Mouse (Mus musculus) embryo, embryonic 10 days (tissue): Measurements from ENCODE around the gene Rpgrip1l.

ENCODE experiments used
- DNase-seq: peaks from one replicate; pipeline ENCODE4 v3.0.0-alpha.2; 2015; ENCODE audit warnings: low spot score

Rpgrip1l gene

DNA sequence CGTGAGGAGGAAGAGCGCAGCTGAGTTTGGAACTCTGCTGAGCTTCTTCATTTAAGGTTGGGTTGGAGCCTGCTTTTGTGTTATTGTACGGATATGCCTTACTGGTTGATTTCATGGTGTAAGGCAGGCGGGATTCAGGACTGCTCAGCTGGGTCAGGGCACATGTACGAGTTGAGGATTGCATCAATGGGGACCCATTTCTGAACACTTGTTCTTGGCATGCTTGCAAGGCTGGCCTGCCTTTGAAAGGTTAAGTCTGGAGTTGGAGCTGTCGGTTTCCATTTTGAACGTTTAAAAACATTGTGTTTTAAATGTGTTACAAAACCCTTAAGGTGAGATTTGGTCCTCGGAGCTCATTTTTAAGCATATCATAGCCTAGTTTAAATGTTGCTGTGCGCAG lies 16.0 kb upstream of the Rpgrip1l start:
- DNase-seq = no peak

DNA sequence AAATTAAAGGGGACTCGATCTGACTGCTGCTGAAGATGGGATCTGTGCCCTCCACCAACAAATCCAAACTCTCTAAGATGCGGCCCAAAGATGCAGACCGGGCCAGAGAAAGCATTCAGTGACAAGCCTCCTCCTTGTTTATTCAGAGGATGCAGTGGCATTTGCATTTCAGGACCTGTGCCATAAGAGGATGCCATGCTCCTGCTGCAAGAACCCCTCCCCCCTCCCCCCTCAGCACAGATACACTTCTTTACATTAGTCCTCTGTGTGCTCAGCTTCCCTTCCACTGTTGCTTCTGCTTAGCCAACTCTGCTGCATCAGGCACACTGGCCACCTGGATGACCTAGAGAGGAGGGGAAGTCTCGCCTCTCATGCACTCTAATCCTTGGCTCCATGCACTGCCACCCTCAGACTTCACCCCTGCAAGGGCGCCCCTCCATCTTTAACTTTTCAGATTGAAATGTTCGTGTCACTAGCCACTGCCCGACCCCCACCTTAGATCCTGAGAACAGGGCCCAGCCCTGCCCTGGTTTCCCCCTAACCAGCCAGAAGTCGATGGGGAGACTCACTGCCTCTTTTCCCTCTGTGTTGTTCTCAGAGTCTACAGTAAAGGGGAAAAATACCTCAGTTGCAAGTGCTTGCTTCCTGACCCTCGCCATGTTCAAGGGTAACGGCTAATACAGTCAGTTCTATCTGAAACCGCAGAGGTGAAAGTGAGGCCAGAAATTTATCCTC lies 14.6 kb upstream of the Rpgrip1l start:
- DNase-seq = no peak

DNA sequence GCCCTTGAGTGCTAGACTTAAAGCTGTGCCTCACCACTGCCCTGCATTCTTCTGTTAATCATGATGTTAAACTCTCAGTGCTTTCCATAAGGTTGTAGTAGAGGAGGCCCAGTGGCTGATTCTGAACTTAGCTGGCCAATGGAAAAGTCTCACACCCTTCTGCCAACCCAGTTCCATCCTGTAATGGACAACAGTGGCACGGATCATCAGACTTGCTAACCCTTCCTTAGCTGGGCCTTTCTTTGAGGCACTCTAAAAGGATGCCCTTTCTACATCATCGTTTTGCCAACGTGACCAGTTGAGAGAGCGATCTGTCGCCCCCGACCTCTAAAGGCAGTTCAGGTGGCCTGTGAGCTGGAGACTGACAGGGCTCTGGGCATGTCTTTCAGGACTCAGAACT lies 13.9 kb upstream of the Rpgrip1l start:
- DNase-seq = no peak

DNA sequence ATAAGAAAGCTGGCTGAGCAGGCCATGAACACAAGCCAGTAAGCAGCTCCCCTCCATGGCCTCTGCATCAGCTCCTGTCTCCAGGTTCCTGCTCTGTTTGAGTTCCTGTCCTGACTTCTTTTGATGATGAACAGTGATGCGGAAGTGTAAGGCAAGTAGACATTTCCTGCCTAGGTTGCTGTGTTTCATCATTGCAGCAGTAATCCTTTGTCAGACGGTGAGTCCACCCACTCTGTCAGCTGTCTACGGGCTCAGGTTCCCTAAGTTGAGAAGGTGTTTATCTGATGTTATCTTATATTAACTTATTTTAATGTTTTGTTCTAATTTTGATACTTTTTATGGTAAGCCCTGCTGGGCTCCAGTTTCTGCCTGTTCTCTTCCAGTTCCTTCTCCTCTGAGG lies 13.0 kb upstream of the Rpgrip1l start:
- no peak for DNase-seq

DNA sequence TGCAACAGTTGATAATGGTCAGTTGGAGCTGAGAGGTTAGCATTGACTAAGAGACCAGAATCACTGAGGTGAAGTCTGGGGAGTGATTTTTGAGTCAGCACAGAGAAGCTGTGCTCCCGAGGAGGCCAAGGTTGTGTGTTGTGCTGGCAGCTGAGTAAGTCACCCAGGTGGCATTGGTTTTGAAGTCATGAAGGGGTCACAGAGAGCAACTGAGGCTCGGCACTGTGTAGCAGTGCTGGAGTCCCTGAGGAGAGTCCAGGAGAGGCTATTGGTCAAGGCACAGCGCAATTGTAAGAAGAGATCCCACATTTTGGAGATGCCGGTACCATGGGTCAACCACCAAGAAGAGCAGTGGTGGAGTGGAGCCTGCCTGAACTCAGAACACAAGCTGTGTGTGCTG lies 11.9 kb upstream of the Rpgrip1l start:
- no peak for DNase-seq

DNA sequence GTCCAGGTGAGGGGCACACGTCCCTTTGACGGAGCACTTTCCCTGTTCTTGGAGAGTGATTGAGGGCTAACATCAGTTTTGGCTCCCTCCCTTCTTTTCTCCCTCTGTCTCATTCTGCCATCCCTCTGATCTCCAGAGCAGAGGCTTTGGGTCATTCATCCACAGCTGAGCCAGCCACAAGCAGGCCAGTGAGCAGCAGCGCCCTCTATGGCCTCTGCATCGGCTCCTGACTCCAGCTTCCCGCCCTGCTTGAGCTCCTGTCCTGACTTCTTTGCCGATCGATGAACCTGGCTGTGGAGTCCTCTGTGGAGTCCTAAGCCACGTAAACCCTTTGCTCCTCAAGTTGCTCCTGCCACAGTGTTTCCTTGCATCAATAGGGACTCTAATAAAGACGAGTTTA lies 11.2 kb upstream of the Rpgrip1l start:
- peak; percentile 66 for DNase-seq

DNA sequence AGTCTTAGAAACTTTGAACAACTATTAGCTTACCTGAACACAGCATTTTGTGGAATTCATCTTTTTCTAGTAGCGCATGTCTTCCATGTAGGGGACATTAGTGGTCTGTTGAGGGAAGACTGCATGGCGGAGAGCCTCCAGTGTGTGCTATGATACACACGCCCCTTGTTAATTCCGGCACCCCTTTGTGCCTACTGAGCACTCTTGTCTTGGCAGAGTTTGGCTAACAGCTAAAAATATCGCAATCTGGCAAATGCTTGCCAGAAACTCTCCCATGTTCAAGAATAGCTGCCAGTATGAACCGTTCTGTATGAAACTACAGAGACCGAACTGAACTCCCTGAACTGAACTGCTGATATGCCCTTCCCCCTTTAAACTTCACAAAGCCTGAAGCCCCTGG lies 10.4 kb upstream of the Rpgrip1l start:
- DNase-seq = no peak

DNA sequence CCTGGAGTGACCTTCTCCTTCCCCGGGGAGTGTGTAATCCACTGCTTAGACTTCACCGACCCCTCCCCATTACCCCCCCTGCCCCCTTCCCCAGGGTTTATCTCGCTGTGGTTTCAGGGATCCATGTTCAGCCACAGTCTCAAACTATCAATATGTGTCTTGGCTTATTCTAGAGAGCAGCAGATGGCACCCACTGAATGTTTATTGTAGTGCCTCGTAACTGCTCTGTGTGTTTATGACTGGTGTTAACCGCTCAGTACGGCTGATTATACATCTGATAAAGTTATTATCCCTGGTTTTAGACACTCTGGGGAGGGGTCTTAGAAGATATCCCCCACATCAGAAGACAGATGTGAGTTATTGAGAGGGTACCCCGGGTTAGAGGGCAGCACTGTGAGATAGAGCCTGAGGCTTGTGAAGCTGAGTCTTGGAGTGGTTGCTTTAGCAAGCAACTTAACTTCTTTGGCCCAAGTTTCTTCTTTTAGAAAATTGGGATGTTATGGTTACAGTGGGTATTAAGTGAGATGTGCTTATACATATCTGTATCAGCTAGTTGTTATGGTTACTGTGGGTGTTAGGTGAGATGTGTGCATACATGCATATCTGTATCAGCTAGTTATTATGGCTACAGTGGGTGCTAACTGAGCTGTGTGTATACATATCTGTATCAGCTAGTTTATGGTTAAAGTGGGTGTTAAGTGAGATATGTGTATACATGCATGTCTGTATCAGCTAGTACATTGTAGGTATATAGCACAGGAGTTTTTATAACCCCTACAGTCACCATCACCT lies 6.1 kb upstream of the Rpgrip1l start:
- no peak for DNase-seq

DNA sequence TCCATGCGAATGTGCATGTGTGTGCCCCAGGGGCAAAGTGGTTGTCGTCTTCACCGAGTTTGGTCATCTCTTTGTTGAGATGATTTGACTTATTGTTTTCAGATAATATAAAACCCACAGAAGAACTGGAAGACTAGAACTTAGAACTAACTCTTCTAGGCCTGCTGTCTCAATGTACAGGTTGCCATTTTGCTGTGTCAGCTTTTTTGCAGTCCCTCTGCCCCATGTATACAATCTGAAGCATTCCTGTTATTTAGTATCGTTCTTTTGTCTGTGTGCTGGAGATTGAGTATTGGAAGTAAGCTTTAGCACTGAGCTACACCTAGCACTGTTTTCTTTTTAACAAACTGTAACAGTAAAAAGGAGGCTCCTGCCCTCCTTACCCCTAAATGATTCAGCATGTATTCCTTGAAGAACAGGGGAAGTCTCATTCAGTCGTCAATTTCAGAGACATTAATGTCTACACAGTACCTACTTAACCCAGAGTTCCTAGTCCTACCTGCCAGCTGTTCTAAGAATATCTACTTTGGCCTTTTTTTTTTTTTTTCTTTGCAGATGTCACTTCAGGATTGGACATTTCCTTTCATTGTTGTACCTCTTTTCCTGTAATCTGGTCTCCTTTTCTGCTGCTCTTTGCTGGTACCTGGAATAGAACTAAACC lies 4.6 kb upstream of the Rpgrip1l start:
- DNase-seq = no peak

DNA sequence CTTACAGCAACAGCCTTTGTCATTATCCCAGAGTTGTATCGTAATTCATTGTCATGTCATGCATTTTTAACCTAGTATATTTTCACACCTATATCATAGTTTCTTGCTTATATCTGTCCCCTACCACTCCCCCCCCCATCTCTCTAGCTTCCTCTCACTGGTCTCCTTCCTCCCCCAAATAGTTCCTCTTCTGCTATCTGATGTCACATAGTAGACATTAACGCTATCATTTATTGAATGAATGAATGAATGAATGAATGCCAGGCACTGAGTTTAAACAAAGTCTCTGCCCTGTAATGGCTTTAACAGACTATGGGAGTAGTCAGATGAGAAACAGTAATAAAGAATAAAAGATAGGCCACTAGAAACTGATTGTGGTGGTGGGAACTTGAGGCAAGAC lies 720 bp downstream of the Rpgrip1l start:
- DNase-seq = no peak

DNA sequence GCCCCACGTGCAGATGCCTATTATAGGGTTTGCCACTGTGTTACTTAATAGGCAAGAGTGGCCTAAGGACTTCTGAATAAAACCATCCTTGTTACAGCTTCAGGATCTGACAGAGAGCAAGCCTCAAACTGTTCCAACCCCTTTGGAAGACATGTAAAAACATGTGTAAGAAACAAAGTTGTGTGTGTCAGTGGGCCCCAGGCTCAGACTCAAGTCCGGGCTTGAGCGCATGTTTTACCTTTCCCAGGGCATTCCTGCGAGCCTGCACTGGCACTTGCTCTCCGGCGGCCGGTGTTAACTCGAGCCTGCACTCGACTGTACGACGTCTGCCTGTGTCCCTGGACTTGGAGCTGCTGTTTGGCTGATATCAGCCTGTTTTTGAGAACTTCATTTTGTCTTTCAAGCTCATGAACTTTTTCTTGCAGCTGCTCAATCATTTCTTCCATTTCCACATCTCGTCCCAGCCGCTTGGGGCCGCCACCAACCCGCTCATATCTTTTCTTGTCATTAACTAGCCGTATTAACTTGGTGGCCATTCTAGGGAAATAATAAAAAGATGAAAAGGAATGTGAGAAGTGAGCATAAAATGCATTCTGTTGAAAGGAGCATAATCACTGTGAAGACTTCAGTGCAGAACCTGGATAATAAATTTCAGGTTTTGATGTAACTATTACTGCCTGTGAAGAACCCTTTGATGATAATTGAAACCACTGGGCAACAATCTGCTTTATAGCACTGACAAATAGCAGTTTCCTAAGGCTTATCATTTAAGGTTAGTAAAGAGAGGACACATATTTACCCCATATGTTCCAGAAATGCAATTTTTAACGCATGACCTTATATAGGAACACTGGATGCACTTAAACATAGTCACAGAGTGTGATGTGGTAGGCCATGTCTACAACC lies 8.3 kb downstream of the Rpgrip1l start:
- DNase-seq = peak; percentile 30

DNA sequence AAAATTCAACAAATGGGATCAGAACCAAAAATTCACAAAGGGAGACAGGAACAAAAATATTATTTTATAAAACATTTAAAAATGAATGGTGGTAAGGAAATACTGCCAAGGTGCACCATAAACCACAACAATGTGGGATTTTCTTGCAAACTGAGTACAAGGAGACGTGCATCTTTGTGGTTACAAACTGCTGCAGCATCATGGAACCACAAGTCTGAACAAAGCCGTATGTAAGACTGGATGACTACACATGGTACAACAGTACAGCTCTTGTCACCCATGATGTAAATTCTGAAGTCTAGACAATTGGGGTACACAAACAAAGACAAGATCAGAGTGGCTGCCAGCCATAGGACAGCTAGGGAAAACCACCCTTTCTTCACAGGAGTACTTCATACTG lies 14.4 kb downstream of the Rpgrip1l start:
- no peak for DNase-seq

DNA sequence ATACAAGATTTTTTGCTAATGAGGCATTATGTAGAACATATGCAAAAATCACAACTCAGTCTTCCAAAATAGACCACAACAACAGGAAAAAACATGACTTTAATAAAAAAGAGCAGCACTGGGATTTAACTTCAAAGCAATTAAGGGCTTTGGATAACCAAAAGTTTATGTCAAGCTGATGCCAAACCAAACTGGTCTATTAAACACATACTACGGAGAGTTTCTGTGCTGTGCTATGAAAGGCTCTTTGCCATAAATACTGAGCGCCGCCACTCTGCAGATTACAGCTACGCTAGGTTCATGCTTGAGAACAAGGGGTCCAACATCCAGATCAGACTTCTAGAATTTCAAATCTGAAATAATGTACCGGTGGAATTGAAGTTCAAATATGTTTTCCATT lies 17.3 kb downstream of the Rpgrip1l start:
- no peak for DNase-seq

DNA sequence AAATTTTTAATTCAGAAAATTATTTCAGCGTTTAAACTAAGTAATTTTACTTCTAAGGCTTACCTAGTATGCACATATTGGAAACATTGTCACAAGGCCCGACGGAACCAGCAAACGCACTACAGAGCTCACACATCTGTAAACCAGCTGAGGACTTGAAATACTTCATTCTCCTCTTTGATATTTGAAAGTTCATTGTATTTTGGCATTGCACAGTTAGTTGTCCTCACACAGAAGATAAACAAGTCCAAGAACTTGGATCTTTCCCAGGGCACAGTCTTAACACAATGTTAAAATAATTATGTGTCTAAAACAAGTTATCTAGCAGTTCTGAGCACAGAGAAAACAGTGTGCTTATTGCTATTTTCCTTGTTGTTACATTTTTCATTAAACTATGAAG lies 22.5 kb downstream of the Rpgrip1l start:
- DNase-seq = no peak

DNA sequence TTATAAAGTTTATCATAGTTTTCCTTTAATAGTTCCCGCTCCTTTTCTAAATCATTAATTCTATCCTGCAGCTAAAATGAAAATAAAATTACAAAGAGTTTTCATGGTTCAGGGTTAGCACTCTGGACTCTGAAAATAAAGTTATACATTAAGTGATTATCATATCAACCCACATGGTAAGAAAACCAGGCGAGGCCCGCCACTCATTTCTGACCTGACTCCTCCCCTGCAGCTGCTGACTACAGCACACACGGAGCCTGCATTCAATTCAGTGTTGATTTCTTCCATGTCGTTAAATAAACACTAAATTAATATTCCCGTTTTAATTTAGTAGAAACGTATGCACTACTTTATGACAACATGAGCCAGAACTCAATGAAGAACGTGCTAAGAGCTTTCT lies 26.8 kb downstream of the Rpgrip1l start:
- DNase-seq = no peak

DNA sequence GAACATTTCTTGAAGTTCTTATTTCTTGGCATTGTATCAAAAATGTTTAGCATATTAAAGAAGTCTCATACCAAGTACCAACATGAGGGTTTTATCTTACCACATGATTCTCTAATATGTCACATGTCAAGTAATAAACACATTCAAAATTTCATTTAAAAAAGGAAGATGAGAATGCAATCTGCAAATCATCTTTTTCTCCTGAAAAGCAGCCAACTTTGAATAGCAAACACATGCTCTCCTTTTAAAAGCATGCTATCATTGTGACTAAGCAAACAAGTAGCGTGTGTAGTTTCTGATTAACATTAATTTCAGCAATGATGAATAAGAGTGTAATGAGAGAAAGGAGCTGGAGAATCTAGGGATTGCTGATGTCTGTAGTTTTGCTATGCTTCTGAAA lies 29.2 kb downstream of the Rpgrip1l start:
- DNase-seq = no peak

DNA sequence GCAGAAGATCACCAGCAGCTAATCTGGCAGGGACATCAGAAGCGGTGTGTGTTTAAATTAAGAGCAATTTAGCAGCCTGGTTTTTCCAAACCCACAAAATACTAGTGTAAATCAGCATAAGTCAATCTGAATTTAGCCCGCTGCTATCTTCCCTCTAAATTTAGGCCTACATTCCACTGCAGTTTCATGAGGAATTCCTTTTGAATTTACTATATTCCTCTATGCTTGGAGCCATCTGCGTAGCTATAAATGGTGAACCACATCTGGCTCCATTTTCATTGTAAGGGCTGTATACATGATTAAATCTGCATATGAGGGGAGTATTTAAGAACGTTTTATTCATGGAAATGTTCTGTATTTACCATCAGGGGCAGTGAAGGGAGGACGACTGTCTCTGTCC lies 30.4 kb downstream of the Rpgrip1l start:
- DNase-seq = no peak

DNA sequence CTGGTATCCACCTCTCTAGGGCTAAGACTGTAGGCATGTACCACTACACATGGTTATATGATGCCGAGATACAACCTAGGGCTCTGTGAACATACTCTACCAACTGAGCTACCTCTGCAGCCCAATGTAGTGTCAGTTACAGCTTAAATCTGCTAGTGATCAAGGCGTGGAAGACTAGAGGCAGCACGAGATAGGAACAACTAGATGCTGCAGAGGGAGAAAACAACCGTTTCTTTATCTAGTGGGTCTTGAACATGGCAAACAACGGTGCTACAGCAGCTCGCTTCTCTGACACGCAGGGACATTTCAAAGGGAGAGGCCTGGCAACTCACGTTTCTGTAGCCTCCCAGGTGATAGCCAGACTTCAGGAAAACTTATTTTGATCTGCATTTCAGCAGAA lies 31.5 kb downstream of the Rpgrip1l start:
- no peak for DNase-seq

DNA sequence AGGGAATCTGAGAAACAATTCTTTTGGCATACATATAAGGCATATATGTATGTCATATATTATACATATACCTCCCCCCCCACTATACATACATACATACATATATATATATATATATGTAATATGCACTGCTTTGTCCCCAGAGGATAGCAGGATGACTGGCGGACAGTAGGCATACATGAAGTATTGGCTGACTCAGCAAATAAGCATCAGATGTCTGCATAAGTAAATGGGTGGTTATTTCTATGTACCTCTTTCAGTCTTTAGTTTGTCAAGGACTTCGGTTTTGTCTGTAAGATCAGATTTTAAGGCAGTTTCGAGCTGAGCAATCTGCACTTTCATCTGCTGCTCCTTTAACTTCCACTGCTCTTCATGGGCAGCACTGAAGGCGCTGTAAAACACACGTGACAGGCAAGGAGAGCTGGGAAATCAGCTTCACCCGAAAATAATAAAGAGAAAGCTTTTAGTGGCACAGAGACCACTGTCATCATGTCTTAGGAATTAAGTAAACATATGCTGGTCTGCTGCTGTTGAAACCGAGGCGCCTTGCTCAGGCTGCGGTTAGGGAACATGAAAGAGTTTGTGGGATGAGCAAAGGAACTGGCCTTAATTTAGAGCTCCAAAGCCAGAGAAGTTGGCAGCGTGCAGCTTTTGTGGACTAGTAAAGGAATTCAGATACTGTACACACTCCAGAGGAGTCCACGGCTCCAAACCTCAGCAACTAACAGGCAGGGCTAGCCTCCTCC lies 32.4 kb downstream of the Rpgrip1l start:
- no peak for DNase-seq

DNA sequence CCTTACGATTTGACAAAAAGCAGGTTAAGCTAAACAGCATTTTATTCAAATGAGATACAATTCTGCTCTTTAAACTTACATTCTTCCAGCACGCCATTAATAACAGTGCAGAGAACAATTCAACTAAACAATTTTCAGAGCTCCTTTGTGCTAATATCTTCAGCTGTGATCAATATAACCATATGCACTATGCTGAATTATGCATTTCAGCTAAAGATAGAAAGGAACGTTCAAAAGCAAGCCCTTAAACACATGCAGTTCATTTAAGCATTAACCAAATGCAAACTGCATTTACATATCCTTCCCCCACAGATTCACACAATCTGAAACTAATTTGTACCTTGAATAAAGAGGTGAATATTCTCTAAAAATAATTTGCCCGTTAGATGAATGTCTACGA lies 35.0 kb downstream of the Rpgrip1l start:
- no peak for DNase-seq

DNA sequence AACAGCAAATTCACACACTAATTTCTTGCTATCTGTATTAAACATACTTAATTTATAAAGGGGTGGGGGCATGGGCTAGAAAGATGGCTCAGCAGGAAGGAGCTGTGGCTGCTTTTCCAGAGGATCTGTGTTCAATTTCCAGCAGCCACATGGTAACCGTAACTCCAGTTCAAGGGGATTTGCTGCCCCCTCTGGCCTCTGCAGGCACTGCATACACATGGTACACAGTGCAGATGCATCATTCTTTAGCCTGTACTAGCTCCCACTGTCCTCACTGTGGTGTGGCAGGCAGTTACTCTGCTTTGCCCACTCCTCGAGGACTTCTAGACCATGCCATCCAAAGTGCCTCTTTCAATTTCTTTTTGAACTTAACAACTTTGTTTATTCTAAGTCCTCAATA lies 36.7 kb downstream of the Rpgrip1l start:
- peak; percentile 24 for DNase-seq
